Mouse (Mus musculus): ENCODE results near the gene Mef2d. TPM values are rescaled to one million over a fixed set of nuclear protein-coding genes. Genes with fewer than 3 reads are reported as not detected.

Mef2d gene
- total RNA-seq, 2 experiments from 2014 or later, result 146 to 156 TPM

GRCm38 (mm10) chr3:88205563-88206491 lies 63.7 kb downstream of the Mef2d start:
- DNase-seq (ENCODE audit: low spot score in 2 of 2), result peak; percentile 36 to 73

GRCm38 (mm10) chr3:88206500-88206899 lies 64.3 kb downstream of the Mef2d start:
- DNase-seq (ENCODE audit: low spot score in 2 of 2), result peak in 1 of 2 experiments; percentile 56

GRCm38 (mm10) chr3:88206901-88207371 lies 64.8 kb downstream of the Mef2d start:
- peak; percentile 78 to 87 for DNase-seq (ENCODE audit: low spot score in 2 of 2)

GRCm38 (mm10) chr3:88207451-88208100 lies 65.4 kb downstream of the Mef2d start:
- peak in 1 of 2 experiments; percentile 28 for DNase-seq (ENCODE audit: low spot score in 2 of 2)

GRCm38 (mm10) chr3:88208226-88208720 lies 66.1 kb downstream of the Mef2d start:
- DNase-seq (ENCODE audit: low spot score in 2 of 2), result no peak

GRCm38 (mm10) chr3:88209306-88209705 lies 67.1 kb downstream of the Mef2d start:
- DNase-seq (ENCODE audit: low spot score in 2 of 2), result no peak

GRCm38 (mm10) chr3:88210121-88210520 lies 67.9 kb downstream of the Mef2d start:
- no peak for DNase-seq (ENCODE audit: low spot score in 2 of 2)

- DNase-seq (ENCODE audit: low spot score in 2 of 2), result no peak
Measured at GRCm38 (mm10) chr3:88210918-88211317, 68.7 kb downstream of the Mef2d start.

- DNase-seq (ENCODE audit: low spot score in 2 of 2), result no peak
Measured at GRCm38 (mm10) chr3:88212356-88212755, 70.2 kb downstream of the Mef2d start.

GRCm38 (mm10) chr3:88213019-88213418 lies 70.8 kb downstream of the Mef2d start:
- peak in 1 of 2 experiments; percentile 35 for DNase-seq (ENCODE audit: low spot score in 2 of 2)

- DNase-seq (ENCODE audit: low spot score in 2 of 2), result peak in 1 of 2 experiments; percentile 84
Measured at GRCm38 (mm10) chr3:88214197-88214938, 72.2 kb downstream of the Mef2d start.

GRCm38 (mm10) chr3:88214971-88215552 lies 72.9 kb downstream of the Mef2d start:
- DNase-seq (ENCODE audit: low spot score in 2 of 2), result no peak

GRCm38 (mm10) chr3:88215553-88216004 lies 73.4 kb downstream of the Mef2d start:
- DNase-seq (ENCODE audit: low spot score in 2 of 2), result no peak

GRCm38 (mm10) chr3:88216116-88216515 lies 73.9 kb downstream of the Mef2d start:
- DNase-seq (ENCODE audit: low spot score in 2 of 2), result no peak

- no peak for DNase-seq (ENCODE audit: low spot score in 2 of 2)
Measured at GRCm38 (mm10) chr3:88216534-88217326, 74.6 kb downstream of the Mef2d start.

- DNase-seq (ENCODE audit: low spot score in 2 of 2), result no peak
Measured at GRCm38 (mm10) chr3:88217679-88218078, 75.5 kb downstream of the Mef2d start.

- DNase-seq (ENCODE audit: low spot score in 2 of 2), result no peak
Measured at GRCm38 (mm10) chr3:88219940-88220339, 77.8 kb downstream of the Mef2d start.

- no peak for DNase-seq (ENCODE audit: low spot score in 2 of 2)
Measured at GRCm38 (mm10) chr3:88220842-88221241, 78.7 kb downstream of the Mef2d start.

Data from layer of hippocampus, postnatal 14 days (tissue).